Mouse (Mus musculus) brain, embryonic 14.5 days (tissue): ENCODE measurements around the gene Zc3h4. TPM values are rescaled to one million over a fixed set of nuclear protein-coding genes. Genes with fewer than 3 reads are reported as not detected.

Source experiments
- DNase-seq: peaks from one replicate; pipeline ENCODE4 v3.0.0-alpha.2; 2011; ENCODE audit warnings: low read depth
- CTCF ChIP-seq: fragments of 200-500 bp; IDR thresholded peaks from 2 replicates; pipeline ENCODE4 v1.5.1; 2012; ENCODE audit warnings: inconsistent platforms, mild to moderate bottlenecking, moderate library complexity, borderline replicate concordance; ENCODE audit not compliant: insufficient read depth, insufficient read length; ENCODE audit errors: extremely low read depth
- POLR2A ChIP-seq: fragments of 200-500 bp; IDR thresholded peaks from 2 replicates; pipeline ENCODE4 v1.6.1; 2012; ENCODE audit warnings: mild to moderate bottlenecking, inconsistent platforms, borderline replicate concordance; ENCODE audit not compliant: poor library complexity, insufficient read depth, insufficient read length, severe bottlenecking; ENCODE audit errors: extremely low read depth
- polyA plus RNA-seq: library from polyadenylated mRNA; depleted of rRNA; stranded (reverse); fragments of >200 nt; gene quantifications from 2 replicates; pipeline ENCODE4 v1.2.3, GENCODE M21; 2012; rRNA removed

Zc3h4 gene
- polyA plus RNA-seq, 1 experiment: 73.2 TPM

DNA sequence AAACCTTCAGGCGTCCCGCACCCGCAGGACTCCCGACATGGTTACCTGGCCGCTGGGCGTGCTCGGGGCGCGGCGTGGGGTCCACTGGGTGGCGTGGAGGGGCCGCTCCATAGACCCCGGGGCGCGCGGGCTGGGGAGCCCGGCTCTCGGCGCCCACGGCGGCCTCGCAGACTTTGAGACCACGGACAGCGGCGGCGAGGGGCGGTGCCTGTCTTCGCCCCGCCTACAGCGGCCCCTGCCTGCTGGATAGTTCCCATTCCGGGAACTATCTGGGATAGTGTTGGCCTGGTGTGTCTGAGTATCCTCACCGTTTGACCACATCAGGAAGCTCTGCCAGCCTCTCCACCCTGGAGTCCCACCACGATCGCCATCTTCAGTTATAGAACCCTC lies 75.9 kb downstream of the Zc3h4 start:
- TF ChIP-seq CTCF (no peak), POLR2A (no peak)
- DNase-seq: no peak

DNA sequence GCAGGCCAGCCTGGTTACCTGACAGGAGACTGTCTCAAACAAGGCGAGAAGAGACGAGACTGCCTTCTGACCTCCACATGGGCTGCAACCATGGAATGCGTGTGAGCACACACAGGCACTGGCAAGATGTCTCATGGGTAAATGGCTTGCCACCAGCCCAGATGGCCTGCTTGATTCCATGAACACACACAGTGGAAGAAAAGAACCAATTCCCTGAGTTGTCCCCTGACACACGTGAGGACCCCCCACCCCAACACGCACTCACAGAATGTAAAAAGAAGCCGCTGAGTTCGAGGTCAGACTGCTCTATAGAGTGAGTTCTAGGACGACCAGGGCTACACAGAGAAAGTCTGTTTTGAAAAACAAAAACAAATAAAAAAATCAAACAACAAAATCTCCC lies 76.9 kb downstream of the Zc3h4 start, which contains the start of gene Npas1:
Gene Npas1, minus strand, starts transcription at position 101 of the 400 bp plus-strand sequence.
- no peak for DNase-seq
- TF ChIP-seq POLR2A (no peak), CTCF (no peak)

Other genes starting within 250 kb of the Zc3h4 start
- 188 and 256 TPM in 2 replicates for gene Meis3, start 225.8 kb upstream of the Zc3h4 start, polyA plus RNA-seq
- 20.4 and 22.5 TPM in 2 replicates for gene Dhx34, start 178.9 kb upstream of the Zc3h4 start, polyA plus RNA-seq
- 0.08 and 0.11 TPM in 2 replicates for gene C5ar2, start 156.8 kb upstream of the Zc3h4 start, polyA plus RNA-seq
- 1.1 and 1.4 TPM in 2 replicates for gene C5ar1, start 141.4 kb upstream of the Zc3h4 start, polyA plus RNA-seq
- gene Inafm1, start 127.3 kb upstream of the Zc3h4 start, polyA plus RNA-seq: 50.1 and 52.9 TPM in 2 replicates
- gene Ccdc9, start 114.1 kb upstream of the Zc3h4 start, polyA plus RNA-seq: 42.5 and 63.9 TPM in 2 replicates
- 26.6 and 27.4 TPM in 2 replicates for gene Bbc3, start 92.5 kb upstream of the Zc3h4 start, polyA plus RNA-seq
- 147 and 150 TPM in 2 replicates for gene Sae1, start 13.1 kb upstream of the Zc3h4 start, polyA plus RNA-seq
- gene Tmem160, start 51.9 kb downstream of the Zc3h4 start, polyA plus RNA-seq: 52.5 and 69.0 TPM in 2 replicates
- gene Npas1, start 76.8 kb downstream of the Zc3h4 start, polyA plus RNA-seq: 4.6 and 5.1 TPM in 2 replicates
- 48.1 and 75.2 TPM in 2 replicates for gene Arhgap35, start 214.1 kb downstream of the Zc3h4 start, polyA plus RNA-seq